In the genomic region with DNA sequence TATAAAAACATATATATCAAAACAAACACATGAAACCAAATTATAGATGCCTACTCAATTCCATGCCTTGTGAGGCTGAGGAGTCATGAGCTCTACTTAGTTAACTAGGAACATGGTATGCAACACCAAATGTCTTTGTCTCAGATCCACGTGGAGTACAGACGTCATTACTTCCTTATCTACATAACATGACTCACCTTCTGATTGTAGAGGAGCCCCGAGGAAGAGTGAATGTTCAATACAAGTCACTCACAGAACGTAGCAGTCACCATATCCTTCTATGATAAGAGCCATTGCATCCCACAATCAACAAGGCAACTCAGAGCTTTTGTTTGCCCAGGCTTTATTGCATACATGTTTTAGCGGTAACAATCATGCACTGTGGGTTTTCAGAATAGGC, we compare ENCODE assay signal across 23 mouse cellular contexts.
DNase-seq lines count a peak whose midpoint lies in the region; ATAC-seq and TF ChIP-seq lines count a peak whose summit lies in the region.
"Had no signal": no experiment of that assay in that cellular context is flagged by ENCODE, and none has a peak within 500 bp of the region (broad histone marks: within the 10 kb centered on the region; RNA-seq: fewer than 3 reads in every experiment).

No protein-coding gene starts in this region.

- TF ChIP-seq EP300 in MEL (IDR thresholded peaks at IDR 0.05; ENCODE audit: low read depth in 1 of 2, low read length in 2 of 2): no peak

- no peaks in the 10 kb centered on the region for H3K79me2 ChIP-seq in MEL (ENCODE audit: control insufficient read depth, insufficient read depth, low read length, poor library complexity)

- no peak overlapping the region for H3K4me3 ChIP-seq in MEL (ENCODE audit: control insufficient read depth in 1 of 2, insufficient read depth in 1 of 2, low read depth in 2 of 2, low read length in 2 of 2)
- H3K4me3 ChIP-seq in intestine, embryonic 16.5 days (ENCODE audit: low read length): no peak overlapping the region
- no peak overlapping the region for H3K4me3 ChIP-seq in stomach, embryonic 16.5 days (replicated peaks; ENCODE audit: low read length)
- no peak overlapping the region for H3K4me3 ChIP-seq in hindbrain, embryonic 12.5 days
- H3K4me3 ChIP-seq: embryonic facial prominence, embryonic 10.5 days; embryonic facial prominence, embryonic 12.5 days; forebrain, embryonic 13.5 days; forebrain, embryonic 15.5 days had no signal

- TF ChIP-seq RAD21 in MEL (IDR thresholded peaks at IDR 0.05; ENCODE audit: low read depth, low read length): no peak

- ATAC-seq in intestine, embryonic 16.5 days: peak; percentile 81
- ATAC-seq in stomach, embryonic 16.5 days (ENCODE audit: insufficient read depth, low FRiP score): peak; percentile 44; the same call in 1 of the 2 replicates
- ATAC-seq in CD4-positive, CD25-positive, alpha-beta regulatory T cell, adult 4 months: no peak
- ATAC-seq in hindbrain, embryonic 12.5 days (ENCODE audit: low FRiP score): no peak
- ATAC-seq in megakaryocyte-erythroid progenitor cell, adult 5-6 weeks (replicated peaks; ENCODE audit: low FRiP score, low TSS enrichment, poor library complexity, severe bottlenecking): no peak
- ATAC-seq: activated CD4-positive, CD25-positive, alpha-beta regulatory T cell, adult 4 months; forebrain, embryonic 13.5 days; forebrain, embryonic 15.5 days; forebrain, postnatal 0 days; Patski had no signal

- no peak overlapping the region for H3K4me2 ChIP-seq in intestine, embryonic 16.5 days (ENCODE audit: low read depth, low read length)
- H3K4me2 ChIP-seq in stomach, embryonic 16.5 days (ENCODE audit: low read depth, low read length): no peak overlapping the region
- H3K4me2 ChIP-seq in hindbrain, embryonic 12.5 days (replicated peaks): no peak overlapping the region
- H3K4me2 ChIP-seq: embryonic facial prominence, embryonic 12.5 days; forebrain, embryonic 13.5 days; forebrain, embryonic 15.5 days had no signal

- WGBS in intestine, embryonic 16.5 days: 60% methylated on average over 5 of the region's 5 CpGs
- 60% methylated on average over 5 of the region's 5 CpGs for WGBS in stomach, embryonic 16.5 days
- WGBS in hindbrain, embryonic 12.5 days: 83% methylated on average over 5 of the region's 5 CpGs

- H3K4me1 ChIP-seq in MEL (ENCODE audit: control insufficient read depth in 1 of 2, insufficient read depth in 2 of 2, low read length in 2 of 2): no peaks in the 10 kb centered on the region; a peak in 1 of 4 replicates
- no peaks in the 10 kb centered on the region for H3K4me1 ChIP-seq in intestine, embryonic 16.5 days (ENCODE audit: control insufficient read depth, insufficient read depth, low read length)
- H3K4me1 ChIP-seq in stomach, embryonic 16.5 days (ENCODE audit: control insufficient read depth, insufficient read depth, low read length): no peaks in the 10 kb centered on the region
- no peaks in the 10 kb centered on the region for H3K4me1 ChIP-seq in hindbrain, embryonic 12.5 days
- H3K4me1 ChIP-seq: embryonic facial prominence, embryonic 10.5 days; embryonic facial prominence, embryonic 12.5 days; forebrain, embryonic 13.5 days; forebrain, embryonic 15.5 days had no signal

- DNase-seq in MEL (ENCODE audit: low read depth, low spot score): peak; percentile 7
- no peak for DNase-seq in adrenal gland, postnatal 4 days (ENCODE audit: low spot score in 2 of 2)
- DNase-seq: adrenal gland, adult 8-10 months; adrenal gland, postnatal 14 days; adrenal gland, postnatal 36 days; cerebellum, adult 11 months; cerebellum, adult 18-20 months; cerebellum, adult 8-10 months; cerebellum, adult 9-11 months; cerebellum, postnatal 14 days; cerebellum, postnatal 36 days; forebrain, postnatal 0 days had no signal

- no peak for TF ChIP-seq CTCF in MEL (IDR thresholded peaks at IDR 0.05 in 2 of 3, conservative IDR thresholded peaks at IDR 0.05 in 1 of 3; ENCODE audit: control insufficient read depth in 1 of 3, insufficient read depth in 1 of 3, low read depth in 2 of 3, low read length in 3 of 3, poor library complexity in 1 of 3, severe bottlenecking in 1 of 3)

- H3K9ac ChIP-seq in MEL (ENCODE audit: control insufficient read depth, low read depth, low read length, poor library complexity, severe bottlenecking): no peak overlapping the region
- no peak overlapping the region for H3K9ac ChIP-seq in intestine, embryonic 16.5 days (ENCODE audit: low read depth, low read length)
- no peak overlapping the region for H3K9ac ChIP-seq in stomach, embryonic 16.5 days (ENCODE audit: low read length)
- no peak overlapping the region for H3K9ac ChIP-seq in hindbrain, embryonic 12.5 days
- H3K9ac ChIP-seq: embryonic facial prominence, embryonic 12.5 days; forebrain, embryonic 13.5 days; forebrain, embryonic 15.5 days; forebrain, postnatal 0 days had no signal

- no peak overlapping the region for H3K27ac ChIP-seq in MEL (ENCODE audit: control insufficient read depth, low read depth, low read length)
- H3K27ac ChIP-seq in intestine, embryonic 16.5 days (ENCODE audit: low read length): no peak overlapping the region
- no peak overlapping the region for H3K27ac ChIP-seq in stomach, embryonic 16.5 days (ENCODE audit: low read length)
- no peak overlapping the region for H3K27ac ChIP-seq in hindbrain, embryonic 12.5 days
- H3K27ac ChIP-seq: embryonic facial prominence, embryonic 10.5 days; embryonic facial prominence, embryonic 12.5 days; forebrain, embryonic 13.5 days; forebrain, embryonic 15.5 days had no signal

- H3K27me3 ChIP-seq in MEL (ENCODE audit: control insufficient read depth in 1 of 2, insufficient read depth in 2 of 2, low read length in 2 of 2): no peaks in the 10 kb centered on the region
- H3K27me3 ChIP-seq in intestine, embryonic 16.5 days (replicated peaks; ENCODE audit: control insufficient read depth, insufficient read depth, low read length): no peaks in the 10 kb centered on the region
- H3K27me3 ChIP-seq in stomach, embryonic 16.5 days (ENCODE audit: control insufficient read depth, insufficient read depth, low read length): no peaks in the 10 kb centered on the region
- no peaks in the 10 kb centered on the region for H3K27me3 ChIP-seq in hindbrain, embryonic 12.5 days
- H3K27me3 ChIP-seq: embryonic facial prominence, embryonic 12.5 days; forebrain, embryonic 13.5 days; forebrain, embryonic 15.5 days; Patski had no signal

- H3K9me3 ChIP-seq in MEL (replicated peaks; ENCODE audit: insufficient read depth, low read length): no peaks in the 10 kb centered on the region
- H3K9me3 ChIP-seq in intestine, embryonic 16.5 days (ENCODE audit: control insufficient read depth, low read length): no peaks in the 10 kb centered on the region
- H3K9me3 ChIP-seq in stomach, embryonic 16.5 days (replicated peaks; ENCODE audit: control insufficient read depth, low read length): no peaks in the 10 kb centered on the region
- no peaks in the 10 kb centered on the region for H3K9me3 ChIP-seq in hindbrain, embryonic 12.5 days (replicated peaks)
- H3K9me3 ChIP-seq: embryonic facial prominence, embryonic 10.5 days; embryonic facial prominence, embryonic 12.5 days; forebrain, embryonic 13.5 days; forebrain, embryonic 15.5 days had no signal

- no peaks in the 10 kb centered on the region for H3K36me3 ChIP-seq in MEL (ENCODE audit: control insufficient read depth in 1 of 2, insufficient read depth in 2 of 2, low read length in 2 of 2)
- no peaks in the 10 kb centered on the region for H3K36me3 ChIP-seq in intestine, embryonic 16.5 days (ENCODE audit: control insufficient read depth, insufficient read depth, low read length)
- H3K36me3 ChIP-seq in stomach, embryonic 16.5 days (ENCODE audit: control insufficient read depth, insufficient read depth, low read length): no peaks in the 10 kb centered on the region
- no peaks in the 10 kb centered on the region for H3K36me3 ChIP-seq in hindbrain, embryonic 12.5 days
- H3K36me3 ChIP-seq: embryonic facial prominence, embryonic 10.5 days; embryonic facial prominence, embryonic 12.5 days; forebrain, embryonic 15.5 days had no signal

- no peak for TF ChIP-seq POLR2A in MEL (IDR thresholded peaks at IDR 0.05; ENCODE audit: control insufficient read depth in 1 of 2, insufficient read depth in 1 of 2, low read depth in 1 of 2, low read length in 2 of 2, poor library complexity in 1 of 2)

TF ChIP-seq in MEL, 35 proteins besides CTCF, POLR2A, EP300 and RAD21:
- no peak for TF ChIP-seq MEF2A (IDR thresholded peaks at IDR 0.05; ENCODE audit: extremely low read depth, insufficient replicate concordance, low read depth, low read length, poor library complexity, severe bottlenecking)
- no peak for TF ChIP-seq MAFK (IDR thresholded peaks at IDR 0.05; ENCODE audit: borderline replicate concordance, low read depth, low read length)
- no peak for TF ChIP-seq NELFE (IDR thresholded peaks at IDR 0.05; ENCODE audit: low read depth, low read length)
- TF ChIP-seq RCOR1 (IDR thresholded peaks at IDR 0.05; ENCODE audit: low read depth, low read length): no peak
- TF ChIP-seq BHLHE40 (IDR thresholded peaks at IDR 0.05; ENCODE audit: borderline replicate concordance, low read depth, low read length): no peak
- no peak for TF ChIP-seq MAZ (IDR thresholded peaks at IDR 0.05; ENCODE audit: low read depth, low read length)
- no peak for TF ChIP-seq SIN3A (IDR thresholded peaks at IDR 0.05; ENCODE audit: low read length)
- TF ChIP-seq ZNF384 (IDR thresholded peaks at IDR 0.05; ENCODE audit: low read depth, low read length): no peak
- TF ChIP-seq ZC3H11A (IDR thresholded peaks at IDR 0.05; ENCODE audit: low read depth, low read length): no peak

Comparison
In these comparisons a context has a peak if more than half of its experiments do, and no peak if none do; other contexts are left out.
1. ATAC-seq: peak in intestine, embryonic 16.5 days (single experiment) and stomach, embryonic 16.5 days (single experiment); none in CD4-positive, CD25-positive, alpha-beta regulatory T cell, adult 4 months (single experiment), hindbrain, embryonic 12.5 days (single experiment) and megakaryocyte-erythroid progenitor cell, adult 5-6 weeks (single experiment).